In genomic region chr8:57325111-57325891, GRCm38 (mm10) we compare ENCODE assay signal across 14 mouse cellular contexts. TPM values are rescaled to one million over a fixed set of nuclear protein-coding genes. Genes with fewer than 3 reads are reported as not detected.
DNase-seq lines count a peak whose midpoint lies in the region; ATAC-seq and TF ChIP-seq lines count a peak whose summit lies in the region.
"Had no signal": no experiment of that assay in that cellular context is flagged by ENCODE, and none has a peak within 500 bp of the region (broad histone marks: within the 10 kb centered on the region; RNA-seq: fewer than 3 reads in every experiment).

No protein-coding gene starts in this region.

- H3K9ac ChIP-seq in lung, embryonic 14.5 days = no peak overlapping the region
- H3K9ac ChIP-seq in stomach, embryonic 15.5 days = peak overlapping the region; percentile 19; the same call in 1 of the 2 replicates
- H3K9ac ChIP-seq: midbrain, embryonic 13.5 days had no signal

- no peak for TF ChIP-seq CTCF in lung, embryonic 14.5 days (IDR thresholded peaks at IDR 0.05; ENCODE audit: low read depth)
- no peak for TF ChIP-seq CTCF in lung, adult 2 months (IDR thresholded peaks at IDR 0.05; ENCODE audit: insufficient read depth, low read length)

- ATAC-seq in lung, embryonic 14.5 days (ENCODE audit: insufficient read depth) = no peak
- no peak for ATAC-seq in stomach, embryonic 15.5 days (ENCODE audit: insufficient read depth, low FRiP score, low read depth)
- ATAC-seq: lung, postnatal 0 days; midbrain, embryonic 13.5 days had no signal

- H3K36me3 ChIP-seq in lung, embryonic 14.5 days (ENCODE audit: insufficient read depth) = no peaks in the 10 kb centered on the region
- H3K36me3 ChIP-seq in limb, embryonic 10.5 days = peaks cover 39% of the 10 kb centered on the region
- no peaks in the 10 kb centered on the region for H3K36me3 ChIP-seq in stomach, embryonic 15.5 days
- H3K36me3 ChIP-seq: midbrain, embryonic 13.5 days had no signal

- H3K4me1 ChIP-seq in lung, embryonic 14.5 days (ENCODE audit: insufficient read depth) = no peaks in the 10 kb centered on the region; the same call in 1 of the 2 replicates
- no peaks in the 10 kb centered on the region; the same call in 1 of the 2 replicates for H3K4me1 ChIP-seq in lung, adult 2 months (ENCODE audit: control insufficient read depth, insufficient read depth, low read length)
- peaks cover 62% of the 10 kb centered on the region for H3K4me1 ChIP-seq in limb, embryonic 10.5 days
- H3K4me1 ChIP-seq in stomach, embryonic 15.5 days = peaks cover 17% of the 10 kb centered on the region; the same call in 1 of the 2 replicates

- peak overlapping the region; percentile 27; the same call in 1 of the 2 replicates for H3K4me2 ChIP-seq in lung, embryonic 14.5 days
- H3K4me2 ChIP-seq in stomach, embryonic 15.5 days = peak overlapping the region; percentile 57
- H3K4me2 ChIP-seq: midbrain, embryonic 13.5 days had no signal

- H3K4me3 ChIP-seq in lung, embryonic 14.5 days (ENCODE audit: low read depth, low read length) = peak overlapping the region; percentile 3; the same call in 1 of the 2 replicates
- no peak overlapping the region for H3K4me3 ChIP-seq in lung, adult 2 months (replicated peaks; ENCODE audit: extremely low read depth, low read depth, low read length)
- peak overlapping the region; percentile 89 for H3K4me3 ChIP-seq in limb, embryonic 10.5 days
- H3K4me3 ChIP-seq in stomach, embryonic 15.5 days (replicated peaks) = peak overlapping the region; percentile 35
- H3K4me3 ChIP-seq: midbrain, embryonic 13.5 days had no signal

- DNase-seq in embryo, embryonic 10 days (ENCODE audit: low spot score) = peak; percentile 61
- no peak for DNase-seq in embryo, embryonic 11 days
- no peak for DNase-seq in lung, embryonic 14.5 days
- no peak for DNase-seq in lung, adult 2 months
- peak; percentile 64 for DNase-seq in limb, embryonic 10.5 days (ENCODE audit: low spot score)
- no peak for DNase-seq in testis, postnatal 10 days (ENCODE audit: low spot score)
- no peak for DNase-seq in spleen, postnatal 36 days (ENCODE audit: low spot score in 2 of 2)
- DNase-seq: cerebellum, adult 9-10 months; right cerebral cortex, postnatal 4 days; thymus, adult 2 months had no signal

- H3K27ac ChIP-seq in lung, embryonic 14.5 days (ENCODE audit: low read depth) = no peak overlapping the region
- peak overlapping the region; percentile 99 for H3K27ac ChIP-seq in limb, embryonic 10.5 days
- peak overlapping the region; percentile 78; the same call in 1 of the 2 replicates for H3K27ac ChIP-seq in stomach, embryonic 15.5 days
- H3K27ac ChIP-seq: midbrain, embryonic 13.5 days had no signal

- no peaks in the 10 kb centered on the region for H3K9me3 ChIP-seq in lung, embryonic 14.5 days (ENCODE audit: low read depth, low read length)
- H3K9me3 ChIP-seq in limb, embryonic 10.5 days (replicated peaks) = no peaks in the 10 kb centered on the region
- no peaks in the 10 kb centered on the region for H3K9me3 ChIP-seq in stomach, embryonic 15.5 days
- H3K9me3 ChIP-seq: midbrain, embryonic 13.5 days had no signal

- WGBS in lung, embryonic 14.5 days = 9% methylated on average over 21 of the region's 21 CpGs
- WGBS in lung, adult 2 months = 23% methylated on average over 21 of the region's 21 CpGs
- 2% methylated on average over 21 of the region's 21 CpGs for WGBS in limb, embryonic 10.5 days
- 19% methylated on average over 21 of the region's 21 CpGs for WGBS in stomach, embryonic 15.5 days

- TF ChIP-seq POLR2A in lung, adult 2 months (IDR thresholded peaks at IDR 0.05; ENCODE audit: borderline replicate concordance, extremely low read depth, low read depth, low read length) = no peak

- H3K27me3 ChIP-seq in lung, embryonic 14.5 days (ENCODE audit: insufficient read depth, low read length) = peaks cover 99% of the 10 kb centered on the region
- H3K27me3 ChIP-seq in limb, embryonic 10.5 days (ENCODE audit: low read depth, poor library complexity, severe bottlenecking) = peaks cover 85% of the 10 kb centered on the region
- peaks cover 60% of the 10 kb centered on the region for H3K27me3 ChIP-seq in stomach, embryonic 15.5 days (replicated peaks)

RNA-seq across cellular contexts. Expression of gene Hand2, which starts 4.5 kb away (rescaled TPM):
- 0.16 and 0.24 TPM in 2 replicates for polyA plus RNA-seq in lung, embryonic 14.5 days (2014; fragmentation: Nextera tagmentation; extraction: Ambion mirVana)
- polyA plus RNA-seq in lung, adult 2 months (2012; rRNA removed) = 0.21 and 0.28 TPM in 2 replicates
- polyA plus RNA-seq in limb, embryonic 10.5 days (2016; fragmentation: Nextera tagmentation; extraction: Ambion mirVana) = 9.8 and 10.1 TPM in 2 replicates
- 9.4 and 9.8 TPM in 2 replicates for polyA plus RNA-seq in stomach, embryonic 15.5 days (2015; fragmentation: Nextera tagmentation; extraction: Ambion mirVana)
- polyA plus RNA-seq: kidney, embryonic 14.5 days; midbrain, embryonic 13.5 days had no signal

Comparison
In these comparisons a context has a peak if more than half of its experiments do, and no peak if none do; other contexts are left out.
1. DNase-seq: peak in embryo, embryonic 10 days (single experiment) and limb, embryonic 10.5 days (single experiment); none in embryo, embryonic 11 days (single experiment), lung, embryonic 14.5 days (single experiment), lung, adult 2 months (single experiment), testis, postnatal 10 days (single experiment) and spleen, postnatal 36 days (0 of 2).